Mouse (Mus musculus) CH12.LX (cell line): ENCODE measurements around the gene Dok1. TPM values are rescaled to one million over a fixed set of nuclear protein-coding genes. Genes with fewer than 3 reads are reported as not detected.

Source experiments
- DNase-seq: peaks from one replicate; pipeline ENCODE4 v3.0.0-alpha.2; 2013; ENCODE audit errors: extremely low read depth
- H3K27ac ChIP-seq: 2 replicates; pipeline ENCODE4 v1.5.1; 2012; ENCODE audit warnings: low read depth, mild to moderate bottlenecking, control low read depth, moderate library complexity; ENCODE audit not compliant: insufficient read depth
- H3K27me3 ChIP-seq: replicated peaks from 2 replicates; pipeline ENCODE3; 2012; ENCODE audit warnings: inconsistent platforms
- H3K36me3 ChIP-seq, 2 experiments: replicated peaks in 1 of 2; 2 replicates each; pipeline versions ENCODE3 to v1.6.1; 2012; ENCODE audit warnings: inconsistent platforms in 1 of 2, low read length in 1 of 2, mild to moderate bottlenecking in 1 of 2, mixed read lengths in 1 of 2, moderate library complexity in 1 of 2; ENCODE audit not compliant: control insufficient read depth in 1 of 2, insufficient read depth in 1 of 2
- H3K4me1 ChIP-seq, 2 experiments: 2 replicates each; pipeline ENCODE4 v1.6.1; 2012; ENCODE audit warnings: inconsistent platforms in 1 of 2, moderate library complexity in 1 of 2; ENCODE audit not compliant: insufficient read depth in 2 of 2, control insufficient read depth in 1 of 2
- H3K4me2 ChIP-seq: 2 replicates; pipeline ENCODE4 v1.6.1; 2012; ENCODE audit warnings: low read depth, mild to moderate bottlenecking, control low read depth; ENCODE audit not compliant: poor library complexity, insufficient read depth, severe bottlenecking
- H3K4me3 ChIP-seq, 3 experiments: fragments of 150-350 bp in 1 of 3; sonication (generic) in 1 of 3; replicated peaks in 1 of 3; 2 replicates each; pipeline versions ENCODE3 to v1.5.1; 2011 to 2012; ENCODE audit warnings: low read depth in 2 of 3, low read length in 2 of 3, mild to moderate bottlenecking in 2 of 3, moderate library complexity in 2 of 3, control low read depth in 1 of 3, improper control_type of control experiment in 1 of 3, inconsistent platforms in 1 of 3, mixed read lengths in 1 of 3; ENCODE audit not compliant: poor library complexity in 1 of 3
- H3K79me2 ChIP-seq: replicated peaks from 2 replicates; pipeline ENCODE4 v1.6.1; 2012; ENCODE audit warnings: mild to moderate bottlenecking, moderate library complexity; ENCODE audit not compliant: control insufficient read depth, poor library complexity, insufficient read depth, severe bottlenecking; ENCODE audit errors: extremely low read depth
- H3K9ac ChIP-seq: 2 replicates; pipeline ENCODE4 v1.6.1; 2012; ENCODE audit warnings: low read depth, mild to moderate bottlenecking, control low read depth, moderate library complexity; ENCODE audit not compliant: insufficient read depth
- H3K9me3 ChIP-seq: replicated peaks from 2 replicates; pipeline ENCODE3; 2012; ENCODE audit warnings: low read length, inconsistent platforms, mixed read lengths
- BHLHE40 ChIP-seq: IDR thresholded peaks from 2 replicates; pipeline ENCODE4 v1.6.1; 2011; ENCODE audit warnings: mild to moderate bottlenecking, low read depth, low read length, improper control_type of control experiment
- ELF1 ChIP-seq: IDR thresholded peaks from 2 replicates; pipeline ENCODE4 v1.6.1; 2014; ENCODE audit warnings: low read depth, mild to moderate bottlenecking, inconsistent platforms, low read length, improper control_type of control experiment
- HCFC1 ChIP-seq: IDR thresholded peaks from 2 replicates; pipeline ENCODE4 v1.6.1; 2012; ENCODE audit warnings: low read depth, mild to moderate bottlenecking, inconsistent platforms, low read length, improper control_type of control experiment
- IRF4 ChIP-seq: IDR thresholded peaks from 2 replicates; pipeline ENCODE4 v1.6.1; 2014; ENCODE audit warnings: low read depth, mild to moderate bottlenecking, inconsistent platforms, low read length, improper control_type of control experiment
- JUN ChIP-seq: IDR thresholded peaks from 2 replicates; pipeline ENCODE4 v1.6.1; 2011; ENCODE audit warnings: low read depth, mild to moderate bottlenecking, low read length, improper control_type of control experiment, moderate library complexity; ENCODE audit not compliant: insufficient read depth
- KAT2A ChIP-seq: IDR thresholded peaks from 2 replicates; pipeline ENCODE4 v1.6.1; 2012; ENCODE audit warnings: low read length, improper control_type of control experiment, inconsistent platforms; ENCODE audit not compliant: insufficient replicate concordance
- MAFK ChIP-seq: IDR thresholded peaks from 2 replicates; pipeline ENCODE4 v1.6.1; 2011; ENCODE audit warnings: low read length, improper control_type of control experiment; ENCODE audit not compliant: insufficient replicate concordance
- MAX ChIP-seq: IDR thresholded peaks from 2 replicates; pipeline ENCODE4 v1.6.1; 2011; ENCODE audit warnings: low read length, improper control_type of control experiment
- MXI1 ChIP-seq: IDR thresholded peaks from 2 replicates; pipeline ENCODE4 v1.6.1; 2011; ENCODE audit warnings: mild to moderate bottlenecking, low read depth, low read length, improper control_type of control experiment
- MYC ChIP-seq: IDR thresholded peaks from 2 replicates; pipeline ENCODE4 v1.6.1; 2011; ENCODE audit warnings: low read depth, mild to moderate bottlenecking, improper control_type of control experiment, low read length
- PAX5 ChIP-seq: IDR thresholded peaks from 2 replicates; pipeline ENCODE4 v1.6.1; 2012; ENCODE audit warnings: low read length, inconsistent platforms, mixed read lengths
- POLR2AphosphoS2 ChIP-seq: IDR thresholded peaks from 2 replicates; pipeline ENCODE4 v1.6.1; 2011; ENCODE audit warnings: low read depth, low read length, improper control_type of control experiment
- SIN3A ChIP-seq: IDR thresholded peaks from 2 replicates; pipeline ENCODE4 v1.6.1; 2012; ENCODE audit warnings: low read length, improper control_type of control experiment, inconsistent platforms
- ZC3H11A ChIP-seq: IDR thresholded peaks from 2 replicates; pipeline ENCODE4 v1.6.1; 2012; ENCODE audit warnings: low read depth, mild to moderate bottlenecking, inconsistent platforms, low read length, improper control_type of control experiment
- dilution Hi-C: fragments of 300-500 bp; cut with MboI; formaldehyde crosslinking; loops from 2 replicates; pipeline ENCODE4 v1.14.3; 2020; ENCODE audit warnings: low sequenced_read_pairs; ENCODE audit not compliant: extremely low pct_unique_long_range_greater_than_20kb, extremely low pct_ligation_motif_present
- in situ Hi-C: fragments of 300-500 bp; cut with MboI; formaldehyde crosslinking; loops from 3 replicates; pipeline ENCODE4 v1.14.3; 2019; ENCODE audit warnings: low sequenced_read_pairs, low pct_ligation_motif_present, low pct_unique_long_range_greater_than_20kb, mixed read lengths
- polyA plus RNA-seq: library from polyadenylated mRNA; unstranded; fragments of >175 nt; gene quantifications from 2 replicates; pipeline ENCODE4 v1.2.1, GENCODE M21; 2012; ENCODE audit warnings: low read depth; ENCODE audit not compliant: insufficient read length
- total RNA-seq, 2 experiments: library from RNA; depleted of rRNA; stranded (reverse); fragments of 300-350 nt in 1 of 2; fragments of >200 nt in 1 of 2; gene quantifications; 2 replicates each; pipeline ENCODE4 v1.2.3; 2012 to 2014

Gene Dok1
- total and polyA plus RNA-seq, 3 experiments: 21.4 to 33.2 (median 23.8) TPM

DNA sequence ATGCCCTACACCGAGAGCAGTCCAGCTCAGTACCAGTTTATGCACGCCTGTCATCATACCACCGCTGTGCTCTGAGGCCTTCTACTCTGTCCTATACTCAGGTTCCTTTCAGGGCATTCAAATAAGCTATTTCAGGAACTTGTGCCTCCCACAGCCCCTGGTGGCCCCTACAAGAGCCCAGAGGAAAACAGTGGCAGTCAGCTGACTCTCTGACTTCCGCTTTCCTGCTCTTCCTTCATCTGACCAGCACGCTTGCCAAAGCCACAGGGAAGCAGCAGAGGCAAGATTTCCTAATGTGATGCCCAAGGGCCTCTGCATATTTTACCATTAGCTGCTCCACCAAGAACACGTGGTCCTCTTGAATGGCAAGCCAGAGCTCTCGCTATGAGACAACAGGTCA, 28.4 kb downstream of the Dok1 start (continued):
- TF ChIP-seq MXI1 (no peak; the same call in 1 of the 2 replicates), BHLHE40 (peak; percentile 97), PAX5 (no peak)

GRCm38 (mm10) chr6:83004309-83004708, 29.0 kb downstream of the Dok1 start:
- dilution Hi-C loops: no loop called here
- Histone ChIP-seq H3K4me2 (peak overlapping the region; percentile 96), H3K4me1 (peaks cover 17 to 40% of the 10 kb centered on the region in 2 experiments), H3K9ac (peak overlapping the region; percentile 92), H3K79me2 (no peaks in the 10 kb centered on the region; the same call in 1 of the 2 replicates), H3K36me3 (peaks cover 0 to 2% of the 10 kb centered on the region in 2 experiments), H3K4me3 (peak overlapping the region; percentile 48 to 60 (median 54)), H3K9me3 (no peaks in the 10 kb centered on the region), H3K27me3 (no peaks in the 10 kb centered on the region), H3K27ac (peak overlapping the region; percentile 76)
- DNase-seq: no peak
- in situ Hi-C loops: no loop called here
- TF ChIP-seq MAX (peak; percentile 52), MXI1 (peak; percentile 15; the same call in 1 of the 2 replicates), ELF1 (no peak), MYC (peak; percentile 58; the same call in 1 of the 2 replicates)

- Histone ChIP-seq H3K79me2 (no peaks in the 10 kb centered on the region; the same call in 1 of the 2 replicates), H3K36me3 (peaks cover 0 to 2% of the 10 kb centered on the region in 2 experiments), H3K9me3 (no peaks in the 10 kb centered on the region), H3K4me3 (peak overlapping the region; percentile 48 to 60 (median 54)), H3K4me2 (peak overlapping the region; percentile 96), H3K27me3 (no peaks in the 10 kb centered on the region), H3K9ac (peak overlapping the region; percentile 92), H3K4me1 (peaks cover 17 to 35% of the 10 kb centered on the region in 2 experiments), H3K27ac (peak overlapping the region; percentile 76)
- dilution Hi-C loops (no loop called here), in situ Hi-C loops (no loop called here)
- no peak for TF ChIP-seq HCFC1
- no peak for TF ChIP-seq MAFK
- TF ChIP-seq POLR2AphosphoS2: no peak
- no peak for TF ChIP-seq ELF1
- TF ChIP-seq BHLHE40: no peak
- TF ChIP-seq KAT2A: no peak
- TF ChIP-seq JUN: no peak
- TF ChIP-seq MXI1: no peak
- TF ChIP-seq IRF4: no peak
- no peak for TF ChIP-seq SIN3A
- TF ChIP-seq ZC3H11A: no peak
- DNase-seq: no peak
These were observed 29.4 kb downstream of the Dok1 start for GRCm38 (mm10) chr6:83003850-83004249.
